Mouse (Mus musculus) kidney, adult 11 months (tissue): ENCODE measurements around the gene Tmem132d.

ENCODE experiments used
- DNase-seq: peaks from one replicate; pipeline ENCODE4 v3.0.0; 2022

Tmem132d gene

DNA sequence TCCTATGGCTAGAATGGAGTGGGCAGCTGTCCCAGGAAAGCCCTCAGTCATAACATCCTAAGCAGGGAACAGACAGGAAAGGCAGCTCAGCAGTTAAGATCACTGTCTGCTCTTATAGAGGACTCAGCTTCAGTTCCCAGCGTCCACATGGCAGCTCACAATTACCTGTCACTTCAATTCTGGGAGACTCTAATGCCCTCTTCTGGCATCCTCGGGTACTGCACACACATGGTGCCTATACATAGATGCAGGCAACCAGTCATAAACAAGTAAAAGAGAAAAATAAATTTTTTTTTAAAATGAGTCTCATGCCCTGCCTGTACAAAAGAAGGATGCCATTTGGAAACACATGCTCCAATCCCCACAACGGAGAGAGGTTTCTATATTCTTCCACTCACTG lies 28.7 kb downstream of the Tmem132d start:
- DNase-seq: no peak

DNA sequence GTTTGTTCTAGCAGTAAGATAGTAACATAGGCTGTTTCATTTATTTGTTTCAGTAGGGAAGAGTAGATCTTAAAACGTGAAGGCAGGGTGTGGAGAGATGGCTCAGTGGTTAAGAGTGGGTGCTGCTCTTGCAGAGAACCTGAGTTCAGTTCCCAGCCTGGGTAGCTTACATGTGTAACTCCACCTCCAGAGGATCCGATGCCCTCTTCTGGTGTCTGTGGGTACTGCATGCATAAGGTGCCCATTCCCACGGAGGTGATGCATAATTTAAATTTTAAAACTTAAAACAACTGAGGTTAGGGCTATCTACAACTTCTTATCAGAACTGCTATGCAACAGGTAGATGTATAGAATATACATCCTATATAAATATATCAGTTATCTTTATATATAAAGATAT lies 40.5 kb downstream of the Tmem132d start:
- no peak for DNase-seq

DNA sequence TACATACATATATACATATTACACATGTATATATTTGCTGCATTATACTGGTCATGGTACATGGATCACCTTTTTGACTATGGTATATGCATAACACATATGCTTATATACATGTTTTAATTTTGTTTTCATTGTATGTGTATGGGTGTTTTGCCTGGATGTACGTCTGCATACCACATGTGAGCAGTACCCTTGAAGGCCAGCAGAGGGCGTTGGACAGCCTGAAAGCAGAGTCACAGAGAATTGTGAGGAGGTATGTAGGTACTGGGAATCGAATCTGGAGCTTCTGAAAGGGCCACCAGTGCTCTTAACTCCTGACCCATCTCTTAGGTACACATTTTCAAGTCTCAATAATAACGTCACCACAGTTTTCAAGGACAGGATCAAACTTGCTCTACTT lies 43.2 kb downstream of the Tmem132d start:
- no peak for DNase-seq

DNA sequence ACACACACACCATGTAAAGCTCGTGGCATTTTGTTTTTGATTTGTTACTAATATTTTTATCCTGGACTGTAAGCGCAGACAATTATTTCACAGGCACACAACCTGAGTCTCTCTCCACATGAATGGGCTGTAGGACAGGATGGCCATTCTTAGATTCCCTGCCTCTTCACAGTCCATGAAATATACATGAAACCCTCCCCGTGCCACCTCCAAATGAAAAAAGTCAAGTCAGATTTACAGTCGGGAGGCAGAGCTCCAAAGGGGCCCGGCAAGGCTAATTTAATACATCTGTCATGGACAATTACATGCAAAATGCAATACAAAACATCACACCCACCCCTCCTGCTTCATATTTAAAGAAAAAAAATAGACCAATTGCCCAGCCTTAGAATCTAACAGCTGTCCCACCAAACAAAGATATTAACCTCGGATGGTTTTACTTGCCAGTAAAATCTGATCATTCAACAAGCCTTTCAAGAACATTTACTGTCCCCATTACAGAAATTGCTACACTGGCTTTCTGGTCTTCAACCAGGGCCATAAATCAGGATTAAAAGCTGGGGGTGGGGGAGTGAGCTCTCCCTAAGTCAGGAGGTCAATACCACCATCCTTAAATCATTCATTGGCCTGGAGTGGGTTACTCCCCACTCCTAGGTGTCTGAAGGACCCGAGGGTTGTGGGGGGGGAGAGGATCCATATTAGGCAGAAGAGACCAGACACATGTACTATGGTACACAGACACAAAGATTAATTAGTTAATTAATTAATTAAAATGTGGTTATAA lies 44.3 kb downstream of the Tmem132d start:
- no peak for DNase-seq

DNA sequence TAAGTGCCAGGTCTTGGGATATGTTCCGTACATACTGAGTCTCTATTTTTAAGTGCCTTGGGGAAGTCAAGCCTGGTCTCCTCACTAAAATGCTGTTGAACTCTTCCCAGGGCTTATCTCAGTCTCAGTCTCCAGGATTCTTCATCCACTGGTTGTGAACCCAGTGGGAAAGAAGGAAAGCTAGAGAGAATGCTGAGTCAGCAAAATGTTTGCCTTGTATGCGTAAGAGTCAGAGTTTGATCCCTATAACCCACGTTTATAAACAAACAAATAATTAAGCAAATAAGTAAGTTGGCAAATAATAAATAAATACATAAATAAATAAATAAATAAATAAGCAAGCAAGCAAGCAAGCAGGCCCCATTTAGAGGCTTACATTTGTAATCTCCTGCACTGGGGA lies 63.1 kb downstream of the Tmem132d start:
- DNase-seq: no peak

DNA sequence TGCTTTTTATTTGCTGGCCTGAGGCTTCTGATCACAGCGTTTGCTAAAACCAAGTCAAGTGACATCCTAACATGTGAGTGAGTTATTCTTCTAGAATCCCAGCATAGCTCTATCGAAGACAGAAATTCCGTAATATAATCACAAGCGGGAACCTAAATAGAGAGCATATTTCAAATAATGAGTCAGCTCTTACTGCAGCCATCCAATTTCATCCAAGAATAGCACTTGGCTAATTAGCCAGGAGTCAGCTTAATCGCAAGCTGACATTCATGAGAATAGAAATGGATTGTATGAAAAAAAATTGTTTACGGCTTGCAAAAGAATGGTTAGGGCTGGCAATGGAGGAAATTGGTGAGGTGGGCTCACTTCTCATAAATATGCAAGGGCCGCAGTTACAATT lies 63.8 kb downstream of the Tmem132d start:
- no peak for DNase-seq

DNA sequence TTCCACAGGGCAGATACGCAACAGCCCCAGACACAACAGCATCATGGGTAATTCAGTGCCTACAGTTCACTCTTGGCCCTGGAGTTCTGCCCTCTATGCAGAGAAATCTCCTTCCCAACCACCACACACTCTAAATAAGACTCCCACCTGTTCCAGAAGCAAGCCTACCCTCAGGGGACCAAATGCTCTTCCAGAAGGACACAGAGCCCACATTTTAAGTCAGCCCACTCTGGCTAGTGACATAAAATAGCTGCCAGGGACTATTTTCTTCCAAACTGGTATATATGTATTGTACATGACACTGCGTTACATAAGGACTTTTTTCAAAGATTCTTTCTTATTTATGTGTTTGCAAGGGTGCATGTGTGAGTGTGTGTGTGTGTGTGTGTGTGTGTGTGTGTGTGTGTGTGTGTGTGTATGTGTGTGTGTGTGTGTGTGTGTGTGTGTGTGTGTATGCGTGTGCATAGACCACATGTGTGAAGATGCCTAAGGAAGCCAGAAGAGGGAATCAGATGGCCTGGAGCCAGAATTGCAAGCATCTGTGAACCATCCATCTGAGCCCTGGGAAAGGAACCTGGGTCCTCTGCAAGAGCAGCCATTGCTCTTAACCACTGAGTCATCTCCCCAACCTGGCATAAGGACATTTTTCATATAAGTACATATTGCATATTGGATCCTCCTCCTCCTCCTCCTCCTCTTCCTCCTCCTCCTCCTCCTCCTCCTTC lies 67.5 kb downstream of the Tmem132d start:
- DNase-seq: no peak

DNA sequence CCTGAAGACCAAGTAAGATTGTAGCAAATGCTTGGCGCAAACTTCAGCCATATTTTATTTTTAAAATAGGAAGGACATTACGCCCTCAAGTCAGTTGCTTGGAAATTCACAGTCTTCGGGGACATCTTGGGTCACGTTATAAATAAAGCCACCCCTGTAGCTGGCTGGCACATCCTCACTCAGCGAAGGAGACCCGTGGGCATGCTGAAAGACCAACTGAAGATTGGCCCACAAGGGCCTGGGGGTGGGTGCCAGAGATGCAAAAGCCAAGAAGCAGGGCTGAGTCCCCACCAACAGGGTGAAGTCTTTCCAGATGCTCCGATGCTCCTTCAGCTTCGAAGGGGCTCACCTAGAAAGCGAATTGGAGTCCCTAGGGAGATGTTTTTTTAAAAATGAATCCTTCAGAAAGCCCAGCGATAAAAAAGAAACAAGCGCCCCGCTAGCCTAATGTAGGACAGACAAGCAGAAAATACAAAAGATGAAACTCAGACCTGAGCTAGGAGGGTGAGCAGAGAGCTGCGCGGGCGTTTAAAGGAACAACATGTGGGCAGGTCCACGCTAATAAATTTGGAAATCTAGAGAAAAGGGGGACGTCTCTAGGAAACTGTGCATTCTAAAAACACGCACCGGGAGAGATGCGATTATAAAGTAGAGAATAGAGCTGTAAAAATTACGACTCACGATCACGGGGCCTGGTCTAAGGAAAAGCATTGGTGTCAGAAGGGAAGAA lies 71.8 kb downstream of the Tmem132d start:
- no peak for DNase-seq

DNA sequence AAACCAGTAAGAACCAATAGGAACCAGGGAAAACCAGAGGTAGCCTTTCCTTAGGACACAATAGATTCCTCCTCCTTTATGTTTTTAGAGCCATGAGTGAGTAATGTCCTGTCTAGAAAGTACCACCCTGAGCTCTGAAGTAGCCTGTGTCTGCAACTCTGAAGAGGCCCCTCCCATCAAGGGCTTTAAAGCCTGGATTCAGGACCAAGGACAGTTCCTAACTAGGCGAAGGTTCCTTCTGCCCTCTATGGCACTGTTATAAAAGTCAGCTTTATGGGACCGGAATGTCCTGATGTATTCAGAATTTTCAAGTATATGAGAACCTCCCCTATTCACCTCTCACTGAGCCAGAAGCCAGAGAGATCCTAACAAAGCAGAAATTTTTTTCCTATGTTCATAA lies 84.0 kb downstream of the Tmem132d start:
- no peak for DNase-seq

DNA sequence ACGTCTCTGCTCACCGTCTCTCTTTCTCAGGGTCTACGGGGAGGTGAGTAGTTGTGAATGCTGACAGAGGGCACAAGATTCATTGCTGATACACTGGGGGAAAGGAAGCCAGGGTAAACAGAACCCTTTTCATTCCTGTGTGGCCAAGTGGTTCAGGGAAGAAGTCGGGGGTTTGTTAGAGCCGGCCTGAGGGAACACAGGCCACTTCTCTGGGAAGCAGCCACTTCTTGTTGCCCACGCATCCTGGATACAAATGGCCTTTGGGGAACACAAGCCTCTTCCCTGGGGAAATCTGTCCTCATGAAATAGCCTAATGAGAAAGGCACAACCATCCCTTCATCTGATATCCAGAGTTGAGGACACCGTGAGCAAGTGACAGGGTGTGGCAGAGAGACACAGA lies 96.0 kb downstream of the Tmem132d start:
- DNase-seq: no peak

DNA sequence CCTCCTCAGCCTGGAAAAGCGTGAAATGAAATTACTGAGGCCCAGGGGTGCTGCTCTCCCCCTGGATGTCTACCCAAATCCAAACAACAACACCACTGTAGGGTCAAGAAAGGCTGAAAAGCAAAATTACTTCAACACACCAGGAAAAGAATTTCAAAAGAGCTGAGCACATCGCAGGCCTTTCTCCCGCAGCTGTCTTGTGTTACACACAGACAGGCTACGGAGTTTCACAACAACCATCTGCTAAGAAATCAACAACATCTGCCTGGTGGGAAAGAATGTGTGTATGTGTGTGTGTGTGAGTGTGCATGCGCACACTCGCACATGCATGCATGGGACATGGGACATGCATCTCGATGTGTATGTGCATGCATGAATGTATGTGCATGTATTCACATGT lies 100.1 kb downstream of the Tmem132d start:
- DNase-seq: no peak

DNA sequence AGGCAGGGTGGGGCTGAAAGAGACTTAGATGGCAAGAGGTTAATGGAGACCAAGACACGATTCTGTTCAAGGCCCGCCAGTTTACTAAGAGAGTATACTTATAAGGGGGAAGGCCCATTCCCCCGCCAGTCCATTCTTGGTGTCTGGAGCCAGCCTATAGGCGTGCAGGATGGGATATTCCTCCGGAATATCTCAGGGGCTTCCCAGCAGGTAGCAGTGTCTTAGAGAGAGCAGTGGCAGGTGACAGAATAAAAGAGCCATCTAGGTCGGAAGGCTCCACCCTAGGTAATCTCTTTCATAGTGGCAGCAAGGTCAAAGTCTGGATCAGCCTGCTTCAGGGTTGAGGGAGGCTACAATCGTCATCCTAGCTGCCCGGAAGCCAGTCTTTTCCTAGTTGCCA lies 102.5 kb downstream of the Tmem132d start:
- DNase-seq: no peak

DNA sequence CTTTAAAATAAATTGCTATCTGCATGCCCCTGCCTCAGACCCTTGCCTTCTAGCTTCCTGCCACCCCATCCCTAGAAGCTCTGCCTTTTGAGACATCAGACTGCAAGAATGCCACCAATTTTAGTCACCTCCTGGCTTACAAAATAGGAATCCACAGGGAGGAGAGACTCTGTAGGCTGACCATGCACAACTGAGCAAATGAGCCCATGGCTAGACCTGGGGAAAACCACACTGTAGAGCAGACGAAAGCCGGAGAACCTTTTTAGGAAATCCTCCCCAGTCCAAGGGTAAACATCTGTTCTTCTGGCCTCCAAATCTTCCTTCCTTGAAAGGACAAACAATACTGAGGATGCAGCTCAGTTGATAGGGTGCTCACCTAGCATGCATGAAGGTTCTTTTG lies 130.5 kb downstream of the Tmem132d start:
- no peak for DNase-seq

DNA sequence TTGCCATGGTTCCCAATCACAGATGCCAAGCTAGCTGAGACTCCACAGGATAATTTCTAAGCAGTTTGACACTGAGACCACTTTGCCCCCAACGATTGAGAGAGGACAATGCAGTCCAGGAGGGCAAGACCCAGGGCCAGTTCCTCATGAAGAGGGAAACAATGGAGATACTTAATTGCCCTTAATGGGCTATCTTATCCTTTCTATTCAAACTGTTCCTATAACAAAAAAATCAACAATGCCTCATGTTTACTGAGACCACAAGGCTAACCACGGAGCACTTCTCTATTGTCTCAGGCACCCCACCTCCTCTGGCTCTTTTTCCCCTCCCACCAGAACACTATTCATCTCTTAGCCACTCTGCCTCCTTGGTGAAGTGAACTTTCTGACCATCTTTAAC lies 141.7 kb downstream of the Tmem132d start:
- no peak for DNase-seq

DNA sequence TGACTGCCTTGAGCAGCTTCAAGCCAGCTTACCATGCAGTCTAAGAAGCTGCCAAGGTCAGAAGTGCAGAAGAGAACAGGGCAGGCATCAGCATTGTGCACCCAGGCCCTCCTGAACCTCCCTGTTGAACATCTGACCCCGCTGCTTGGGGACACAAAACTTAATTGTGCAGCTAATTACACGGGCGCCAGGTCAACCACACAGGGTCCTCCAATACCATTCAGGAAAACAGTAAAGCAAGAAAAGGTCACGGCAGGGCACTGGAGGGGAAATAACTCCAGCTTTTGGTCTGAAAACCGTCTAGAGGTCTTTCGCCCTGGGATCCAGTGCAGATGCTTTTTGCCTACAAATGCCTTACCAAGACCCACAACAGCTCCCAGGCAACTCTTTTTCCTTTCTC lies 159.6 kb downstream of the Tmem132d start:
- DNase-seq: no peak

DNA sequence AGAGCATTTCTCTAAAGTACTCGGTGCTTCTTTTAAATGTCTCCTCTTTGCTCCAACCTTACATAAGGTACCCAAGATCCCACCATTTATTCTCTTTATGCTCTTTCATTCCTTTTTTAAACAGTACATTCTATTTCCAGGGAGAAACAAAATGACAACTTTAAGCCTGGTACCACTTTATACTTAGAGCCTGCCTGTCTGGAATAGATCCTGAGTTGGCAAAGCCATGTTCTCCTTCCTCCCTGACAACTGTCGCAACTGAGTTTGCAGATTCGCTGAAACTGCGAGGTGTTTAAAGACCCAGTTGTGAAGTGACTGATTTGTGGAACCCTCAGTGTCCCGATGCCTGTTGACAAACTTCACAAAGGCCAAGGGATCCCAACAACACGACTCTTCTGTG lies 165.5 kb downstream of the Tmem132d start:
- DNase-seq: no peak

DNA sequence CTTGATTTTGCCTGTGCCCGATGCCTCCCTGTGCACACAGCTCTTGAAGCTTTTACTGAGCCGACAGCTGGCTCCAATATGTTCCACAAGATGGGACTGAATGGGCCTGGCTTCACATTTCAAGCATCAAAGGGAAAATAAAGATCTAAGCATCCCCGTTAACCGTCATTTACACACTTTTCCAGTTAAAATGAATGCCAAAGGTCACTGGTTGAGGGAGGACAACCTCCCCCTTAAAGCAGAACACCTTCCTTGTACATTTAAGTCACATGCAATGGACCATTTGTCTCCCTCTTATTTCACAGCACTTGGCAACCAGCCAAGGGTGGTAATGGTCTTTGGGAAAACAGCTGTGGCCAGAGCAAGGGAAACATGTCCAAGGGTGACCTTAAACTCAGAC lies 188.7 kb downstream of the Tmem132d start:
- no peak for DNase-seq

DNA sequence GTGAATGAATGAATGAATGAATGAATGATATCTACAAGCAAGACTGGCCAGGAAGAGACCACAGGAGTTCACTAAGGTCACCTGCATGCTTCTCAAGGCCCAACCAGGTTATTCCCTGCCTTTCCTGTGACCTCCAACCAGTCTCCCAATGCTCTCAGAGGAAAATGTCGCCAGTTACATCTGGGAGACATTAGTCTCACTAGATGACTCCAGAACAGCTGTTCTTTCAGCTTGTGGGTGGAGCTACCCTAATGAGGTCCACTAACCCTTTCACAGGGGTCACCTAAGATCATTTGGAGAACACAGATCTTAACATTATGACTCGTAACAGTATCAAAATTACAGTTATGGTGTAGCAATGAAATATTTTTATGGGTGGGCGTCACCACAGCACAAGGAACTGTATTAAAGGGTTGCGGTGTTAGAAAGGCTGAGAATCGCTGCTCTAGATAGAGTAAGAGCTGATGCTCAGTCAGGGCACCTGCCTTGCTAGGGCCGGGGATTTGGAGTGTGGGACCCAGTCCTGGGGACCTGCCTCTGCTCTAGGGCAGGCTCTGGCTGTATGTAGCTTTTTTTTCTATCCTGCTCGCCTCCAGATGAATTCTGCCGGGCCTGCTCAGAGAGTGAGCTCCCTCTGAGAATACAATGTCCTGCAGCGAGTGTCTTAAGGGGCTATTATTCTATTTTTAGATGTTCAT lies 196.1 kb downstream of the Tmem132d start:
- DNase-seq: no peak

DNA sequence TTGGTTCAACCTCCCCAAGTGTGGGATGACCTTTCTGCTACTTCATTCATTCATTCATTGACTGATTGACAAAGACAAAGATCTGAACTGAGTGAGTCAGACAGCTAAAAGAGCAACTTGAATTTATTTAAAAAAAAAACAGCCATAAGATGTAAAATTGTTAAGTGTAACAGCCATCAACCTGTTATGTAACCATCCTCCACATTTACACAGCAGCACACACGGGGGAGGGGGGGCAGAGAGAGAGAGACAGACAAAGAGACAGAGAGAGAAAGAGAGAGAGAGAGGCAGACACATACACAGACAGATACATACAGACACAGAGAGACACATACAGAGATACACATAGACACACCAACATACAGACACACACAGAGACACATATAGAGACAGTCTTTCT lies 197.3 kb downstream of the Tmem132d start:
- no peak for DNase-seq

DNA sequence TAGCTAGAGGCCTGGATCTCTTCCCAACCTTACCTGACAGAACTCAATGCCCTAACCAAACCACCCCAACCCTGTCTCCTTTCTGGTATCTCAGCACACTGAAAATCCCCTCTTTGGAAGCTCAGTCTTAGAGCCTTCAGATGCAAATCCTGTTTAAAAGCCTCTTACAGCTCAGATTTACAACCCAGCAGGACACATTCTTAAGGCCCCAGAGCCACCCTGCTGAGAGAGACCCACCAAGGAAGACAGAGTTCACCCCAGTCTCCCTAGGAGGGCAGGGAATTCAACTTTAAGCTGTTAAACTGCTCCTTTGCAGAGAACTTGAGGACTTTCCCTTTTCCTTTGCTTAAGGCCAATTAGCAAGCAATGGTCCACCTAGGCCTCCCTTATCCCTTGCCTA lies 199.8 kb downstream of the Tmem132d start:
- no peak for DNase-seq

DNA sequence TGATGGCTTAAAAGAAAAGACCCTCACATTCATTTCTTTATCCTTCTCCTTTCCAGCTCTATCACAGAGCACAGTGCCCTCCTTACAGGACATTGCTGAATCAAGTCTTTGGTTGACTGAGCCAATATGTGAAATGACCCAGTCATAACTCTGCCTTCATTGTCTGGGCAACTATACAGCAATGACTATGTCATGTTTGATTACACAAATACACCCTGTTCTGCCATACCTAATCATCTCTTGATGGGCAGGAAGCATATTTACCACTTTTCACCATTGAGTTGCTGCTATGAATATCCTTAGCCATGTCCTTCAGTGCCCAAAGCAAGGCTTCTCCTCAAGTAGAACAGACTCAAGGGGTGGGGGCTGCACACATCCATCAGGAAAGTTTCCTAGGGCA lies 214.6 kb downstream of the Tmem132d start:
- no peak for DNase-seq

DNA sequence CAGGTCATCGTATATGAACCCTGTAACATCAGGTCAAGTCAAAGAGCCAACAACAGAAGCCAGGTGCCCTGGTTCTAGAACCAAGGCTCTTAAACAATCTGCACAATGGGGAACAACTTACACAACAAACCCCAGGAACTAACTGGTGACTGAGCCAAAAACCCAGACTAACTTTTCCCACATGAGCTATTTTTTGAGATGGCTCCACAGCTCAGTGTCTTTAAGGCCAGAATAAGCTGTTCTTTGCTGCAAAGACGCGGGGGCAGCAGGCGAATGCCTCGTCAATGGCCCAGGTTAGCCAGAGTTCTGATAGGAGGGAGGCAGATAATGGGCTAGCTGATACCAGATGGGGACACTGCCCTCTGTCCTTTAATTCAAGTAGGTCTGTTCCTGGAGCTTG lies 221.8 kb downstream of the Tmem132d start:
- no peak for DNase-seq

DNA sequence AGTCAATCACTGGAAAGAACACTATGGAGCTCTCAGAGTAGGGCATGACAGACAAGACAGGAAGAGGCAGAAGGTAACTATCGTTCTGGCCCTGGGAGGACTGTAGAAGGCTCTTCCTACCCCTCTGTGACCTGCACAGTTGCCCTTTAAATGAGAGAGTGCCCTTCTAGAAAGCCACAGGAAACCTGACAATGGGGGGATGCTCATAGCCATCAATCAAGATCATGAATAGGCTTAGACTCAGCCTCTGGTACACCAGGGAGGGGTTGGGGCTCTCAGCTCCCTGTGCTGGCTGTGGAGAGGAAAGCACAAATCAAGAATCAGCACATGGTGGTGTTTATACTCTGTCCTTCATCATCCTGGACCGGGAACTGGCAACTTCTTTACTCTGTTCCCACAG lies 227.2 kb downstream of the Tmem132d start:
- DNase-seq: no peak
